Mouse (Mus musculus) effector memory CD4-positive, alpha-beta T cell, adult 5 months (primary cell): ENCODE results near the gene Polr1c. TPM values are rescaled to one million over a fixed set of nuclear protein-coding genes. Genes with fewer than 3 reads are reported as not detected.

ENCODE experiments used
- polyA plus RNA-seq: library from polyadenylated mRNA; unstranded; fragments of 100-300 nt; shearing (Covaris generic); gene quantifications from one replicate; pipeline ENCODE4 v1.2.1, GENCODE M21; 2017

Gene Polr1c
- 63.9 TPM for polyA plus RNA-seq

DNA sequence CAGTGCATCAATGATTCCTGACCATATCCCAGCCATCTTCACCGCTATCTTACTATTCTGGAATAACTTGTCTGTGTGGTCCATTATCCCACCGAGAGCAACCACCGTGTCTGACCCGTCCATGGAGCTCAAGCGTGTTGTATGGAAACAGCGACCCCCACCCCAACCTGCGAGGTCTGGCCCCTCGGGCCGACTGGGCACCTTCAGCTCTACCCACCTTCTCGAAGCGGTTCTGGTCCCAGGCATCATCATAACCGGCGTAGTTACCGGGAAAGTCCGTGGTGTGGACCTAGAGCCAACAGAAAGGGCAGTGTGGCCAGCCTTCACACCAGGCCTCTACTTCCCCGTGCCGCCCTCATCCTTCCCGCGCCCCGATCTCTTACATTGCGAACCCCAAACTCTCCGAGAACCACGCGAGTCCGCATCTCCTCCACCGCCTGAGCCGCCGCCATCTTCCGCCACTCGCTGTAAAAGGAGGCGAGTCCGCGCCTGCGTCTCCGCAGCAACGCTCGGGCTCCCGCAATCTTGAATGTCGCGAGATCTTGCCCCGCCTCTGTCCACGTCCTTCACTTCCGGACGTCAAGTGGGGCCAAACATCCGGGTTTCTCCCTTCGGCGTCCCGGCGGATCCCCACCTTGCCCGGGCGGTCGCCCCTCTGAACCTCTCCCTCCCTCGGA is at the start of gene Polr1c, which contains the start of gene Yipf3:
TSS of gene Polr1c (minus strand) at position 543 of the 677 bp plus-strand sequence.
TSS of gene Yipf3 (plus strand) at position 569 of the 677 bp plus-strand sequence.

DNA sequence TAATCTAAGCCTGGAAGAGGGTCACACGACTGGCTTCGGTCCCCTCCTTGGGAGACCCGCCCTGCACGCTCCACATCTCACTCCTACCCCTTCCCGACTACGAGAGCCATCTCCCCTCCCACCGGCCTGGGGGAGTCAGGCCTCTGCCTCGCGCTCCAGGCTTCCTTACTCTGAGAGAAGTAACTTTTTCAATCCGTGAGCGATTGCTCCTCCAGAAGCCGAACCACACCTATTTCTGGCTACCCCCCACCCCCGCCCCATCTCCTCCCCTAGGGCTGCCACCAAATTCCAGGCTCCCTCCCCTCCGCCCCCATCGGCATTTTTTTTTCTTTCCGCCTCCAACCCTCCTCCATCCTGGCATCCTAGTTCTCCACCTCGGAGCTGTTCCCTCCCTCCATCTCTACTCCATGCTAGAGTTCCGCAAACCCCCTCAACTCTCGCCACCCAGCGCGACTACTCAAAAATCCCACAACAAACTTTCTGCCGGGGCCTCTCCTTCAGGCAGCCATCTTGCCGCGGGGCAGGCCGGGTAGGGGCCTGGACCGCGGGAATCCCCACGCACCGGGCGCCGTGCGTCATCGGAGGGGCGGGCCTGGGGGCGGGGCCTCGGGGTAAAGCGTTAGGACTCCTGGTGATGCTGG is 34.7 kb upstream of the Polr1c start, which contains the start of gene Tjap1:
TSS of gene Tjap1 (minus strand) at position 544 of the 641 bp plus-strand sequence.

DNA sequence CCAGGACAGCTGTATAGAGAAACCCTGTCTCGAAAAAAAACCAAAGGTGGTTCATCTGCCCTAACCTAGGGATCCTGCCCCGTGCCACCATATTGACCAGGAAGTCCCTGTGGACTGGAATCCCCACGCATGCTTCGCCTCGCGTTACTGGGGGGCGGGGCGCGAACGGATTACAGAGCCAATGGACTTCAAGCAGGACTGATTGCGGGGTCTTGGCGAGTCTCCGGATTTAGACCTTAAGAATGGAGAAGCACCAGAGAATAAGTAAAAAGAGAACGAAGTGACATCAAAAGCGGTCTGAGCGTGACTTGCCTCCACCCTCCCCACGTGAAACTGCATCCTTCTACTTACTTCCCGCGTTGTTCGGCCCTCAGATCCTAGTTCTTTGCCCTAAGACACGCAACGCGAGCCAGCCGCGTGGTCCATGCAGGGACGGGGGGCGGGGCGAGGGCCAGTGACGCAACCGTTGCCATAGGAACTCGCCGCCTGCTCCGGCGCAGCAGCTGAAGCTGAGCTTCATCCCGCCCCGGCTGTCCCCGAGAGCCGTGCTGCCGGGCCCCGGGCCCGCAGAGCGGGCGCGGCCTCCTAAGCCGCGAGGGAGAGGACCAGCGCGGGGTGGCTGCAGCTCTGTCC is 5.7 kb upstream of the Polr1c start, which contains the start of gene Lrrc73:
TSS of gene Lrrc73 (plus strand) at position 80 of the 633 bp plus-strand sequence.

DNA sequence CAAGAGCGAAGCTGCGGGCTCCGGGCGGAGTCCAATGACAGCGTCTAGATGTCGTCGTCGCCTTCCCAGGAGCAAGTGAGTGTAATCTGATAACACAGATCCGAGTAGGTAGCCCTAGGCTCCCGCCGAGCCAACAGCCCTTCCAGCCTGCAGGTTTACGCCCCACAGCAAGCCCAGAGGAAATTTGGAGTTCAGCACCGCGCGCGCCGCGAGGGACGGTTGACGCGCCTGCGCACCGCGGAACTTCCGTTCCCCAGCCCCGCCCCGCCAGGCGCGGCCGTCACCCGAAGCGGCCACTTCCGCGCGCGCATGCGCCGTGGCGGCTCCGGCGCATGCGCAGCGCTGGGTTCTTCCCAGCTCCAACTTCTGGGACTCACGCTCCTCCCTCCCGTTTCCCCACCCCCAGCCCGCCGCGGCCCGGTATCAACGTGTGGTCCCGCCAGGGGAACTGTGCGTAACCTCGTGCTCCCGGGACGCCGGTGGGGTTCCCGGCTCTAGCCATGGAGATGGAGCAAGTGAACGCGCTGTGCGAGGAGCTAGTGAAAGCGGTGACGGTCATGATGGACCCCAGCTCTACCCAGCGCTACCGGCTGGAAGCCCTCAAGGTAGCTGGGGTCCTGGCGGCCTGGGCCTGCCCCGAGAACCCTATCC is 45.3 kb downstream of the Polr1c start, which contains the start of the genes Polh and Xpo5:
TSS of gene Polh (minus strand) at position 225 of the 651 bp plus-strand sequence.
TSS of gene Xpo5 (plus strand) at position 362 of the 651 bp plus-strand sequence.

Other genes starting within 250 kb of the Polr1c start
- 4.4 TPM for gene Vegfa, start 215.7 kb downstream of the Polr1c start, polyA plus RNA-seq
- 62.7 TPM for gene Mrps18a, start 137.1 kb downstream of the Polr1c start, polyA plus RNA-seq
- gene Rsph9, start 103.8 kb downstream of the Polr1c start, polyA plus RNA-seq: not detected
- gene Mad2l1bp, start 94.5 kb downstream of the Polr1c start, polyA plus RNA-seq: 31.5 TPM
- 66.2 TPM for gene Gtpbp2, start 87.0 kb downstream of the Polr1c start, polyA plus RNA-seq
- 4.1 TPM for gene Polh, start 45.4 kb downstream of the Polr1c start, polyA plus RNA-seq
- gene Xpo5, start 45.3 kb downstream of the Polr1c start, polyA plus RNA-seq: 25.6 TPM
- gene Yipf3, start within 50 bp of the Polr1c start, polyA plus RNA-seq: 135 TPM
- not detected for gene Lrrc73, start 5.5 kb upstream of the Polr1c start, polyA plus RNA-seq
- 41.4 TPM for gene Tjap1, start 35.0 kb upstream of the Polr1c start, polyA plus RNA-seq
- gene Dlk2, start 49.4 kb upstream of the Polr1c start, polyA plus RNA-seq: 0.62 TPM
- 6.4 TPM for gene Abcc10, start 80.3 kb upstream of the Polr1c start, polyA plus RNA-seq
- gene Zfp318, start 135.7 kb upstream of the Polr1c start, polyA plus RNA-seq: 9.9 TPM
- gene Crip3, start 180.9 kb upstream of the Polr1c start, polyA plus RNA-seq: not detected
- gene Slc22a7, start 190.4 kb upstream of the Polr1c start, polyA plus RNA-seq: not detected
- gene Ttbk1, start 239.6 kb upstream of the Polr1c start, polyA plus RNA-seq: 0.40 TPM
- not detected for gene Dnph1, start 248.7 kb upstream of the Polr1c start, polyA plus RNA-seq